Mouse (Mus musculus) layer of hippocampus, postnatal 10 days (tissue): ENCODE results near the gene Fam155a. TPM values are rescaled to one million over a fixed set of nuclear protein-coding genes. Genes with fewer than 3 reads are reported as not detected.
"Not testable (repeated sequence)": the region's sequence is repeated elsewhere in the genome, so short reads cannot be mapped to it uniquely, and the experiment has no call there.

Source experiments
- DNase-seq, 2 experiments: peaks; one replicate each; pipeline ENCODE4 v3.0.0; 2021; ENCODE audit warnings: low spot score in 2 of 2
- total RNA-seq, 2 experiments: library from RNA; stranded (reverse); gene quantifications; 2 replicates each; pipeline ENCODE4 v1.2.3; 2021

The Fam155a gene
- total RNA-seq, 2 experiments from 2014 or later, result 85.3 to 94.9 TPM

DNA sequence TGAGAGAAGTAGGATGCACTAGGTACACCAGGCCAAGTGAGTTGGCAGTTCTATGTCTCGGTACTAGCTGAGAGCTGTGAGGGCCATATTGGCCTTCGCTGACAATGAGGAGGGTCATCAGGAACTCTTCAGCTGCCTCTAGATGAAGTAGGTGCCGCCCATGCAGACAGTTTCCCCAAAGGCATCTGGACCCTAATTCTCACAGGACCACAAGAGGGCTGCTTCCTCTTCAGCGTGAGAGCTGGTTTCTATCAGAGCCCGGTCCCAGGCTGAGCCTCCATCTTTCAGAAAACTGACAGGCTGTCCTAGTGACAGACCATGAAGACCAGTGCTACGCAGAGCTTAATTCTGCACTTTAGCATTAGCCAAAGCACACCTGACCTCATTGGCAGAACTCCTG lies 364.8 kb downstream of the Fam155a start:
- no peak for DNase-seq

- no peak for DNase-seq
Observed at GRCm38 (mm10) chr8:9404651-9405050, 366.3 kb downstream of the Fam155a start.

DNA sequence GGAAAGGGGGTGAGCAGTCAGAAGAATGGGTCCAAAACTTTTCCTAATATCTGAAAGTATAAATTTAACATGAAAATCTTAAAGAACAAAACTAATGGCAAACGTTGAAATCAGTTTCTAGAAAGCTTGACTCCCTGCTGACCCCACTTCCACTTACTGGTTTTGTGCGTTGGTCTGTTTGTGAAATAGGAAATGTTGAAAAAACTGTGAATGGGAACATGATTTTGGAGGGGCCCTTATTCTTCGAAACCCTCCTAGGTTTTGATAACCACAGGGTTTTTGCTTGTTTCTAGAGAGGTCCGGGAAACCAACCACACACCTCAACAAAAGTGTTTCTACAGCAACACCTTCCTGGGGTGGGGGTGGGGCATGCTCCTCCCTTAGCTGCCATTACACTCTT lies 368.6 kb downstream of the Fam155a start:
- no peak for DNase-seq

GRCm38 (mm10) chr8:9398606-9399263 lies 372.2 kb downstream of the Fam155a start:
- no peak for DNase-seq

- DNase-seq, result no peak
Observed at GRCm38 (mm10) chr8:9398040-9398439, 372.9 kb downstream of the Fam155a start.

GRCm38 (mm10) chr8:9394670-9395069 lies 376.3 kb downstream of the Fam155a start:
- DNase-seq, result no peak

GRCm38 (mm10) chr8:9393246-9393645 lies 377.7 kb downstream of the Fam155a start:
- no peak for DNase-seq

DNA sequence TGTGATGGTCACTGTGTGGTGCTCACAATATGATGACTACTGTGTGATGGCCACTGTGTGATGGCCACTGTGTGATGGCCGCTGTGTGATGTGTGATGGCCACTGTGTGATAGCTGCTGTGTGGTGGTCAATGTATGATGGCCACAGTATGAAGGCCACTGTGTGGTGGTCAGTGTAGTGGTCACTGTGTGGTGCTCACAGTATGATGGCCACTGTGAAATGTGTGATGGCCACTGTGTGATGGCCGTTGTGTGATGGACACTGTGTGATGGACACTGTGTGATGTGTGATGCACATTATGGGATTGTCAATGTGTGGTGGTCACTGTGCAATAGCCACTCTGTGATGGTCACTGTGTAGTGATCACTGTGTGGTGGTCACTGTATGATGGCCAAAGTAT lies 380.7 kb downstream of the Fam155a start:
- DNase-seq, result not testable (repeated sequence)

DNA sequence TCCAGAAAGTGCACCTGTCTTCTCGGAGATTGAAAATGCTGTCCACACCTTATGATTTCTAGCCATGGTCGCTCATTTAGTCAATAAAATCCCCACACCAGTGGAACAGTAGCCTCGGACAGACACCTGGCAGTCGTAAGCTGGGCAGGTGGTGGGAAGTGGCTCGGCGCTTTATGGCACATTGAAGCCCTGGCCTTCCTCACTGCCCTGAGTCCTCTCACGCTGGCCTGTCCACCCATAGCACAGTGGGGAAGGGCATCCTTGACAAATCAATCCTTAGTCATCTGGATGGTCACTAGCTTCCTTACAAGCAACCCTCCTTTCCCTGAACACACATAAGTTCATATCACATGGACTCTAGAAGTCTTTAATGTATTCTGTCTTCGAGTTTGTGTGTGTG lies 401.8 kb downstream of the Fam155a start:
- no peak for DNase-seq

- no peak for DNase-seq
Observed at GRCm38 (mm10) chr8:9367721-9368120, 403.2 kb downstream of the Fam155a start.

DNA sequence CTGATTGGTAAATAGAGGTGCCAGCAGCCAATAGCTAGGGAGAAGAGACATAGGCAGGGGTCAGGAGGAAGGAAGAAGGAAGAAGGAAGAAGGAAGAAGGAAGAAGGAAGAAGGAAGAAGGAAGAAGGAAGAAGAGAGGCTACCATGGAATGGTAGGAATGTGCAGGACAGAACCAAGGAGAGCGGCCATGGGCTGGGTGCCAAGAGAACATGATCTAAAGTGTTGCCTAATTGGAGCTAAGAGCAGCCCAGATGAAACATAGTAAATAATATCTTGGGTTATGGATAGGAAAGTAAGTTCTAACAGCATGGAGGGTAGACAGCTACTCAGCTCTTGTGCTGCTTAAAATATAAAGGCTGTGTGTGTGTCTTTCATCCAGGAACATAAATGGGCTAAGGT lies 405.6 kb downstream of the Fam155a start:
- no peak for DNase-seq

- peak; percentile 46 to 63 for DNase-seq
Observed at GRCm38 (mm10) chr8:9348523-9349135, 422.3 kb downstream of the Fam155a start.

DNA sequence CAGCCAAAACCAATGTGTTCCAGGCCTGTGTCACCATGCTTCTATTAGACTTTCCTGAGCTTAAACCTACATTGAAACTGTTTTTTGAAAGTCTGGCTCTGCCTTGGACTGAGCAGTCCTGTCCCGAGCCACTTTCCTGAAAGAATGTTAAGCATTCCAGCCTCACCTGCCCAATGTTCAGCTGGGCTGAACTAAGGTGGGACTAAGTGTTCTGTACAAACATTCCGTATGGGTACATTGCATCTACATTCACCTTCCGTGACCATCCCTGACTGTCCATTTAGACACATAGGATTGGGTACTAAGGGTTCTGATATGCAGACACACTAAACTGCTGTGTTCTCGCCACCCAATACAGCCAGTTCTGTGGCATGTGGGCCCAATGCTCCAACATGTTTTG lies 423.8 kb downstream of the Fam155a start:
- no peak for DNase-seq

GRCm38 (mm10) chr8:9344136-9344535 lies 426.8 kb downstream of the Fam155a start:
- DNase-seq, result no peak

GRCm38 (mm10) chr8:9342998-9343397 lies 428.0 kb downstream of the Fam155a start:
- DNase-seq, result no peak

DNA sequence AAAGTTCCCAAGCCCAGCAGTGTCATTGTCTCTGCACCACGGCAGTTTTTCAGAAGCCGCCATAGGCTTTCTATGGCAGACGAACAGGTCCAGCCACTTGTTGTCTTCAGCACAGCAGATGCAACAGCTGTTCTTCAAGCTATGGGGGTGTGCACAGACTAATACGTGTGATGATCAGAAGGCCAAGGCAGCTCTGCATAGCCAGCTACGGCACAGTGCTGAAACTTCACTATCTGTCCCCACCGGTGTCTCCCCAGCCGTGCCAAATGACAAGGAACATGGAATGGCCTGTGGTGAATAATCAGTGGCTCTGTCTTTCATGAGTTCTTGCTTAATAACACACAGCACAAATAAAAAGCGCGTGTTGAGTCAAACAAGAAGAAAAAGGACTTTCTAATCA lies 428.4 kb downstream of the Fam155a start:
- no peak for DNase-seq

DNA sequence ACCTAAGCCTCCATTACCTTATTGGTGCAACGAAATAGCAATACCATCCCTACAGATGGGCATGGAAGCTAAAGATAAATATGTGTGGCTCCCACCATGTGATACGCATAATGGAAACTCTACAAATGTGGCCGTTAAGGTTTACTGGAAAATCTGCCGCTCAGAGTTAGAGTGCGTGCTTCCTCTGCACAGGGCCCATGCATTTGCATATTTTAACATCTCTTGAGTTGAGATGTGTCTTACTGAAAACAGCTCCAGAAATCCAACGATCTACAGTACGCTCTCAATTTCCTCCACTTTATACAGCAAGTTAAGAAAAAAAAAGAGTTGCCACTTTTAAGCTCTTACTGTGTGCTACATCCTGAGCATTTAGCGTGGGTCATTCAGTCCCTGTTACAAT lies 433.1 kb downstream of the Fam155a start:
- no peak for DNase-seq

DNA sequence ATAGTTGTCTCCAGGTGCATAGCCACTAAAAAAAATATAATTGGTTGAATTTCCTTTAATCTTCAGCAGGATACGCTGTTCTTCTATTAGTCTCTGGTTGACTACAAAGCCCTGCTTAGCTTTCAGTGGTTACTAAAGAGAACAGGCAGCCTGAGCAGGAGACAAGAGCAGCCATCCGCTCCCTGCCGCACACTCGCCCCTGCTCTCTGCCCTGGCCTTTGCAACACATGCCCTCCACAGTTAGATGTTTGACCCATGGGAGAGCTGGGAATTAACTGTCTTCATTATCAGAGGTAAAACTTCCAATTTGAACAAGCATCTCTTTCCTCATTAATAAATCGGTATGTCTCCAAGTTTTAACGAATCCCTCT lies 435.0 kb downstream of the Fam155a start:
- no peak for DNase-seq

GRCm38 (mm10) chr8:9335285-9335932 lies 435.6 kb downstream of the Fam155a start:
- DNase-seq, result no peak

DNA sequence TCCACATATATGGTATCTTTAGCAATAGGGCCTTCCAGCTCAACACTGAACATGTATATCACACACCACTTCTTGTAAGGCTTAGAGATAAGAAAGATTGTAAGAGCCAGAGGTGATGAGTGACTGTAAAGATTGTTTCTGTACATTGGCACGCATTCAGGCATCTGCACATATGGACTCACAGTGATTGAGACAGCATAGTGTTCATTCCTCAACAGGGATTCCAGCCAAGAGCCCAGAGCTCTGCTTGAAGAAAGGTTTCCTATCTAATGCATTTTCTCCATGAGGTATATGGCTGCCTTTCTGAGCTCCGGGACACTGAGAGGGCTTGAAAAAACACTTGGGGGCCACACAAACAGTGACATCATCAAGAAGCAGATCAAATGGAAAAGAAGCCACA lies 438.2 kb downstream of the Fam155a start:
- DNase-seq, result no peak

- no peak for DNase-seq
Observed at GRCm38 (mm10) chr8:9309456-9309855, 461.5 kb downstream of the Fam155a start.

DNA sequence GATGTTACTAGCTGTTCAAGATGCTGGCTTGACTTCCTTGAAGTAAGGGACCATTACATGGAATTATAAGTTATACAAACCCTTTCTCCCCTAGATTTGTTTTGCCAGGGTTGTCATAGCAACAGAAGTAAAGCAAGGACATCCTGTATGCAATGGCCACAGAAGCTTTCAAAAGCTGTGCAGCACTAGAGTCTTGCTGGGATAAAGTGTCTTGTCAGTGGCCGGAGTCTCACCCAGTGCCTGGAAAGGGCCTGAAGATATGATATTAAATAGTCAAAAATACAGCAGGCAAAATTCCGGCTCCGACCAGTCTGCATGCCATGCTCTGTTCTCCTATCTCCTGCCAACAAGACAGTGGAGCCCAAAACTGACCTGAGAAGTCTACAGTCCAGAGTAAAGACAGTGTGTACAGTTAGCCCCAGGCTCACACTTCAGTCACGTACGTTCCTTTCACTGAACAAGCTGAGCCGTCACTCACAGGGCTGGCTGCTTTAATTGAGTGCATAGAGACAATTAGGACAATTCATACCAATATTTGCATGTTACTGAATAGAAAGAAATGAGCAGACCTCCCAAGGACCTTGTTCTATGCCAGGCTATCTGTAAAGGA lies 467.3 kb downstream of the Fam155a start:
- DNase-seq, result no peak
